Mouse (Mus musculus) lung, embryonic 14.5 days (tissue): ENCODE results near the gene Grm7. TPM values are rescaled to one million over a fixed set of nuclear protein-coding genes. Genes with fewer than 3 reads are reported as not detected.

Experiments used
- ATAC-seq: fragments of 200-750 bp; cut with Nextera tagmentation; 2 replicates; pipeline ENCODE4 v1.8.0; 2017; ENCODE audit warnings: mild to moderate bottlenecking, moderate TSS enrichment, moderate library complexity; ENCODE audit not compliant: insufficient read depth
- DNase-seq: peaks from one replicate; pipeline ENCODE4 v3.0.0-alpha.2; 2015
- H3K27ac ChIP-seq: fragments of 300-500 bp; sonication (generic); 2 replicates; pipeline ENCODE4 v1.5.1; 2014; ENCODE audit warnings: low read depth, mild to moderate bottlenecking, moderate library complexity
- H3K27me3 ChIP-seq: fragments of 300-500 bp; sonication (generic); 2 replicates; pipeline ENCODE4 v1.6.1; 2014; ENCODE audit warnings: low read length, control low read depth; ENCODE audit not compliant: insufficient read depth
- H3K36me3 ChIP-seq: fragments of 300-500 bp; sonication (generic); 2 replicates; pipeline ENCODE4 v1.6.1; 2014; ENCODE audit warnings: control low read depth; ENCODE audit not compliant: insufficient read depth
- H3K4me1 ChIP-seq: fragments of 300-500 bp; sonication (generic); 2 replicates; pipeline ENCODE4 v1.6.1; 2014; ENCODE audit warnings: antibody characterized with exemption, control low read depth; ENCODE audit not compliant: insufficient read depth
- H3K4me2 ChIP-seq: fragments of 300-500 bp; sonication (generic); 2 replicates; pipeline ENCODE4 v1.6.1; 2014; ENCODE audit warnings: mild to moderate bottlenecking
- H3K4me3 ChIP-seq: fragments of 300-500 bp; sonication (generic); 2 replicates; pipeline ENCODE4 v1.5.1; 2014; ENCODE audit warnings: low read depth, low read length
- H3K9ac ChIP-seq: fragments of 300-500 bp; sonication (generic); 2 replicates; pipeline ENCODE4 v1.6.1; 2014
- H3K9me3 ChIP-seq: fragments of 300-500 bp; sonication (generic); 2 replicates; pipeline ENCODE4 v1.6.1; 2016; ENCODE audit warnings: low read depth, low read length, control low read depth
- CTCF ChIP-seq: IDR thresholded peaks from 2 replicates; pipeline ENCODE4 v1.5.1; 2016; ENCODE audit warnings: antibody characterized with exemption, low read depth
- WGBS: fragments of 180-500 bp; shearing (Covaris S2); extraction: QIAGEN DNeasy Blood & Tissue Kit; methylation state at CpG from one replicate; pipeline ENCODE4 v1.1.7; 2014; 5-methylcytosine and 5-hydroxymethylcytosine counted together
- polyA plus RNA-seq: library from polyadenylated mRNA; unstranded; fragments of >200 nt; fragmentation: Nextera tagmentation; extraction: Ambion mirVana; gene quantifications from 2 replicates; pipeline ENCODE4 v1.2.1, GENCODE M21; 2014

The Grm7 gene
- polyA plus RNA-seq, 1 experiment from 2014 or later: not detected

DNA sequence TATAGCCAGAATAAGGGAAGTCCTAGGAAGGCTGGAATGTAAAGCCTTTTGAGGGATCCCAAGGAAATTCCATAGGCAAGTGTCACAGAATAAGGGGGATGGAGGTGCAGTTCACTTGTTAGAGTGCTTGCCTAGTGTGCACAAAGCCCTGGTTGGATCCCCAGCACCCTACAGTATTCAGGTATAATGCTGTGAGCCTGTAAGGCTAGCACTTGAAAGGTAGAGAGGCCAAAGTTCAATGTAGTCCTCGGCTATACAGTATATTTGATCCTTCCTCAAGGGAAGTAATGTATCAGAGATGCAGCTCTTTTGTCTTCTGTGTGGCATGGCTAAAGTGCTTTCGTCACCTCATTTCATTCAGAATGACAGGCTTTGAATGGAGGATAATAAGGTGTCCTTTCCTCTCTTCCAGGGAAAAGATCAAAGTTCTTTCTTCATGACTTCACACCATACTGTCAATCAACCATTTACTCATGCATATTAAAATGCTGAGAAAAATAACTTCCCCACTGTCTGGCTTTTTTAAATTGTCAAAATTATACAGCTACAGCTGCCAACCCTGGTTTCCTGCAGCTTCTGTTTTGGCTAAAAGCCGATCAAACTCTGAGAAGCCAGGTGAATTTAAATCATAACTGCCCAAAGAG lies 658.7 kb downstream of the Grm7 start:
- ATAC-seq (no peak), DNase-seq (no peak)
- TF ChIP-seq CTCF: no peak
- H3K27me3 ChIP-seq: no peaks in the 10 kb centered on the region
- H3K4me3 ChIP-seq: no peak overlapping the region
- WGBS: 65% methylated on average over 3 of the region's 3 CpGs
- H3K4me1 ChIP-seq: no peaks in the 10 kb centered on the region
- no peaks in the 10 kb centered on the region for H3K36me3 ChIP-seq
- H3K27ac ChIP-seq: no peak overlapping the region
- no peak overlapping the region for H3K9ac ChIP-seq
- H3K4me2 ChIP-seq: no peak overlapping the region
- H3K9me3 ChIP-seq: no peaks in the 10 kb centered on the region

DNA sequence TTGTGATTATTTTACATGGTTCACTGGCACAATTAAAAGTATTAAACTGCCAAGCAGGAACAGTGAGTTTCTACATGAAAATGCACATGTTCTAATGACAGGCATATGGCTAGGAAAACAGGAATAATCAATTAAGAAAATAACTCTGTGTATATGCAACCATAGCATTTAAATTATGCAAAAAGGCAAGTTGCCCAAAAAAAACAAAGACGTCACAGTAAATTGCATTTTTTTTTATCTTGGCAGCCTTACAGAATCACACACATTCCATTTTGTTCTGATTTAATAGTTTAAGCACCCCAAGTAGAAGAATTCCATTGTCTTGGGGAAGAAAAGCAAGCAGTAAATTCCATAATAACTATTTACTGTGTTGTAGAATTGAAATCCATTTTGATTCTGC lies 716.3 kb downstream of the Grm7 start:
- WGBS: 49% methylated on average over 1 of the region's 1 CpGs
- Histone ChIP-seq H3K36me3 (no peaks in the 10 kb centered on the region), H3K9me3 (no peaks in the 10 kb centered on the region), H3K4me1 (no peaks in the 10 kb centered on the region), H3K4me2 (no peak overlapping the region), H3K4me3 (no peak overlapping the region), H3K27me3 (no peaks in the 10 kb centered on the region), H3K9ac (no peak overlapping the region), H3K27ac (no peak overlapping the region)
- TF ChIP-seq CTCF: no peak
- DNase-seq (peak; percentile 49), ATAC-seq (no peak)

DNA sequence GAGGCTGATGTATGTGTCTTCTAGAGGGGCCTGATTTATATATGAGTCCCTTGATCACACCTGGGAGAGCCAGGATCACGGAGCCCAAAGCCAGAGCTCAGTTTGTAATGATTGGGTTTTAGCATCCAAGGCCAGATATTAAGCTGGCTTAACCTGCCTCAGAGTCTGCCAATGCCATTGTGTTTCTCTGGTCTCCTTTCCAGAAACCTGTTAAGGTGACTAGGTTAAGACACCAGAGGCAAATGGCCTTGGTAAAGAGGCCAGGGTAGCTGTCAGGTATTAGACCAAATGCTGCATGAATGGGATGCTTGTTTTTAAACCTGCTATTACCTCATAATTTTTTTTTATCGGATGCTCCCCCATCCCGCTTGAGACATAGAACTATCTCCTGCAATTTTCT lies 722.7 kb downstream of the Grm7 start:
- Histone ChIP-seq H3K4me3 (no peak overlapping the region), H3K9ac (no peak overlapping the region), H3K27ac (no peak overlapping the region), H3K4me1 (no peaks in the 10 kb centered on the region), H3K4me2 (no peak overlapping the region), H3K36me3 (no peaks in the 10 kb centered on the region), H3K27me3 (no peaks in the 10 kb centered on the region), H3K9me3 (no peaks in the 10 kb centered on the region)
- WGBS: 87% methylated on average over 3 of the region's 3 CpGs
- ATAC-seq (no peak), DNase-seq (no peak)
- no peak for TF ChIP-seq CTCF

- H3K9me3 ChIP-seq: no peaks in the 10 kb centered on the region
- no peaks in the 10 kb centered on the region for H3K36me3 ChIP-seq
- ATAC-seq (no peak), DNase-seq (no peak)
- H3K9ac ChIP-seq: no peak overlapping the region
- no peak for TF ChIP-seq CTCF
- H3K4me2 ChIP-seq: no peak overlapping the region
- H3K27ac ChIP-seq: no peak overlapping the region
- H3K27me3 ChIP-seq: no peaks in the 10 kb centered on the region
- H3K4me1 ChIP-seq: no peaks in the 10 kb centered on the region
- H3K4me3 ChIP-seq: no peak overlapping the region
- WGBS: 76% methylated on average over 3 of the region's 3 CpGs
These were observed 723.2 kb downstream of the Grm7 start for GRCm38 (mm10) chr6:111368551-111368950.

DNA sequence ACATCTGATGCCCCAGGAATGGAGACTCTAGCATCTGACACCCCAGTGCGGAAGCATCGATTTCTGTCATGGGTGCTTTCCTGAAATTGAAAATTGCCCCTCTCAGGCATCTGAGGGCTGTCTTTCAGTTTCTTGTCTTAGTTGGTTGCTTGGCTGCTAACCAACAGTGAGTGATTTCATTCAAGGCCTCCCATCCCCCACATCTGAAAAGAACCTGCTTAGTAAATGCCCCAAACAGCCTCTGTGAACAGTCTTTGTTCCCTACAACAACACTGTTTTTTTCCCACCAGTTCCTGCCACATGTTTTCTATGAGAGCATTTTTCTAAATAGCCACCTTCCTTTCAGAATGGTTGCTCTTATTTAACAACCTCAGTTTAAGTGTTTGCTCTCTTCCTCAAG lies 723.6 kb downstream of the Grm7 start:
- Histone ChIP-seq H3K9me3 (no peaks in the 10 kb centered on the region), H3K9ac (no peak overlapping the region), H3K27me3 (no peaks in the 10 kb centered on the region), H3K27ac (no peak overlapping the region), H3K4me3 (no peak overlapping the region), H3K36me3 (no peaks in the 10 kb centered on the region), H3K4me2 (no peak overlapping the region), H3K4me1 (no peaks in the 10 kb centered on the region)
- no peak for ATAC-seq
- no peak for DNase-seq
- TF ChIP-seq CTCF: no peak
- WGBS: 88% methylated on average over 2 of the region's 2 CpGs

- Histone ChIP-seq H3K27me3 (no peaks in the 10 kb centered on the region), H3K9ac (no peak overlapping the region), H3K4me1 (no peaks in the 10 kb centered on the region), H3K4me3 (no peak overlapping the region), H3K9me3 (no peaks in the 10 kb centered on the region), H3K27ac (no peak overlapping the region), H3K36me3 (no peaks in the 10 kb centered on the region), H3K4me2 (no peak overlapping the region)
- TF ChIP-seq CTCF: no peak
- 22% methylated on average over 4 of the region's 4 CpGs for WGBS
- DNase-seq (no peak), ATAC-seq (no peak)
These were observed 726.4 kb downstream of the Grm7 start for GRCm38 (mm10) chr6:111371581-111372349.

DNA sequence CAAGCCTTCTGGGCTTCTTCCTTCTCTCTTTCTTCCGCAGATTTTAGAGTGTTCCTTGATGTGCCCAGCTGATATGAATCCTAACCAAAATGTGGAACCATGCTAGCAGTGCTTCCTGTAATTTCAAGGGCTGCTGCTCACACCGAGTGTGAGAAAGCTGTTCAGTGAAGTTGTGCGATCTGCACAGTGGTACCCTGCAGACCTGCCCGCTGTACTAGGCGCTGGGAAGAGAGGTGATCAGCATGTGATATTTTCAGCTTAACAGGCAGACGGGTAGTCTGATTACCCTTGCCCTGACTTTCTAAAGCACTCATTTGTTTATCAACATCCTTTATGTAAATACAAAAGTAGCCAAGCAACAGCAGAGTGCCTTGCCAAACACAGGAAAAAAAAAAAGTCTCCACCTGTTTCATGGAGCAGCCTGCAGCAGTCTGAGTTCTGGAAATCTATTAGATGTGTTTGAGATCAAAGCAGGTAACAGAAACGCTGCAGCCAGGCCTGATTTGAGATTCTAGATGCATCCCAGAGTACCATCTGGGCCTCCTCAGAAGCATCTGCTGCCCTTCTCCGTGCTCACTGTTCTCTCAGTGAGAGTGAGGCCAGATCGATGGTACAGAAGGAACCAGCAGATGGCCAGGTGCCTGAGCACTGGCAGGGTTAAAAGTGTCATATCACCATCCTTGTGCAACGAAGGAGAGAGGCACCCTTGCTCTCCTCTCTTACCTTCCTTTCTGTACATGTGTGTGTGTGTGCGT lies 727.4 kb downstream of the Grm7 start:
- Histone ChIP-seq H3K4me2 (no peak overlapping the region), H3K4me3 (no peak overlapping the region), H3K9me3 (no peaks in the 10 kb centered on the region), H3K27ac (no peak overlapping the region), H3K9ac (no peak overlapping the region), H3K36me3 (no peaks in the 10 kb centered on the region), H3K4me1 (no peaks in the 10 kb centered on the region), H3K27me3 (no peaks in the 10 kb centered on the region)
- DNase-seq (peak; percentile 3), ATAC-seq (no peak)
- TF ChIP-seq CTCF: no peak
- WGBS: 34% methylated on average over 11 of the region's 11 CpGs
